Mouse (Mus musculus): ENCODE results near the gene Olfr898. TPM values are rescaled to one million over a fixed set of nuclear protein-coding genes. Genes with fewer than 3 reads are reported as not detected.

Gene Olfr898
- total and polyA plus RNA-seq, 3 experiments: not detected

DNA sequence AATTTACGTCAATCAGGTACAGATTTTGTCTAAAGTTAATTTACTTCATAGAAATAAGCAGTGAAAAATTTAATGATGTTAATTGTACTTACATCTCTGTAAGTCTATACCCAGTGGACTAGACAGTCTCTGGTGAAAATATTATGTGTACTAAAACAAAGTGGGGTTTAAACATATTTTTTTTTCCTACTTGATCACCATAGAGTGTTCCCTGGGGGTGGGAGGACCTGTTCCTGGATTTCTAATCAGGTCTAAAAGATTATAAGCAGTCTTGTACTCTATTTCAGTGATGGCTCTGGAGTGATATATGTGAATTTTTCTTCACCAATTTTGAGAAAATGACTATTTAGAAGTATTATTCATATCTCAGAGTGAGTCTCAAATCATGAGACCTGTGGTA lies 53.2 kb downstream of the Olfr898 start, which contains the start of gene Olfr147:
Gene Olfr147 (plus strand): TSS at position 301 of the 400 bp plus-strand sequence.
- Histone ChIP-seq H3K4me3 (ENCODE audit: control insufficient read depth in 1 of 2, insufficient read depth in 1 of 2, low read depth in 2 of 2, low read length in 2 of 2) (no peak within 1 kb of the TSS), H3K79me2 (ENCODE audit: control insufficient read depth, insufficient read depth, low read length, poor library complexity) (no peaks in the 10 kb centered on the region), H3K9ac (ENCODE audit: control insufficient read depth, low read depth, low read length, poor library complexity, severe bottlenecking) (no peak within 1 kb of the TSS), H3K9me3 (replicated peaks; ENCODE audit: insufficient read depth, low read length) (no peaks in the 10 kb centered on the region), H3K36me3 (ENCODE audit: control insufficient read depth in 1 of 2, insufficient read depth in 2 of 2, low read length in 2 of 2) (no peaks in the 10 kb centered on the region), H3K27ac (ENCODE audit: control insufficient read depth, low read depth, low read length) (no peak within 1 kb of the TSS), H3K4me1 (ENCODE audit: control insufficient read depth in 1 of 2, insufficient read depth in 2 of 2, low read length in 2 of 2) (no peaks in the 10 kb centered on the region), H3K27me3 (ENCODE audit: control insufficient read depth in 1 of 2, insufficient read depth in 2 of 2, low read length in 2 of 2) (no peaks in the 10 kb centered on the region)
- DNase-seq (ENCODE audit: low read depth, low spot score): no peak
- TF ChIP-seq RAD21 (IDR thresholded peaks at IDR 0.05; ENCODE audit: low read depth, low read length) (no peak), USF2 (IDR thresholded peaks at IDR 0.05; ENCODE audit: borderline replicate concordance in 1 of 2, insufficient read depth in 1 of 2, low read depth in 1 of 2, low read length in 2 of 2) (no peak), POLR2AphosphoS5 (IDR thresholded peaks at IDR 0.05; ENCODE audit: borderline replicate concordance, low read depth, low read length) (no peak), TBP (IDR thresholded peaks at IDR 0.05; ENCODE audit: low read depth, low read length) (no peak), UBTF (IDR thresholded peaks at IDR 0.05; ENCODE audit: borderline replicate concordance, insufficient read depth, low read depth, low read length) (no peak), POLR2A (IDR thresholded peaks at IDR 0.05; ENCODE audit: control insufficient read depth in 1 of 2, insufficient read depth in 1 of 2, low read depth in 1 of 2, low read length in 2 of 2, poor library complexity in 1 of 2) (no peak), ETS1 (IDR thresholded peaks at IDR 0.05; ENCODE audit: low read depth, low read length) (no peak), POLR2AphosphoS2 (IDR thresholded peaks at IDR 0.05; ENCODE audit: low read length) (no peak), GATA1 (IDR thresholded peaks at IDR 0.05; ENCODE audit: low read depth, low read length) (no peak), ZMIZ1 (IDR thresholded peaks at IDR 0.05; ENCODE audit: low read depth, low read length) (no peak), MYC (IDR thresholded peaks at IDR 0.05; ENCODE audit: low read depth, low read length) (no peak), NELFE (IDR thresholded peaks at IDR 0.05; ENCODE audit: low read depth, low read length) (no peak), JUND (IDR thresholded peaks at IDR 0.05; ENCODE audit: low read depth, low read length) (no peak), EP300 (IDR thresholded peaks at IDR 0.05; ENCODE audit: low read depth in 1 of 2, low read length in 2 of 2) (no peak), MEF2A (IDR thresholded peaks at IDR 0.05; ENCODE audit: extremely low read depth, insufficient replicate concordance, low read depth, low read length, poor library complexity, severe bottlenecking) (no peak), MAFK (IDR thresholded peaks at IDR 0.05; ENCODE audit: borderline replicate concordance, low read depth, low read length) (no peak), MXI1 (IDR thresholded peaks at IDR 0.05; ENCODE audit: low read depth, low read length) (no peak)

Other genes with a start within 250 kb of the Olfr898 start
- not detected in 2 replicates for gene Olfr888, start 240.3 kb upstream of the Olfr898 start, total RNA-seq (2012; rRNA removed)
- not detected for gene Olfr888, start 240.3 kb upstream of the Olfr898 start, polyA plus RNA-seq (2012; ENCODE audit: insufficient read depth in 1 of 2, insufficient read length in 2 of 2, low read depth in 1 of 2, low replicate concordance in 2 of 2, missing spikeins in 1 of 2)
- 2.8 and 3.7 TPM in 2 replicates for gene Olfr889, start 233.2 kb upstream of the Olfr898 start, total RNA-seq (2012; rRNA removed)
- 10 to 100 TPM in 1 of 2 experiments, not detected in 1; 23.6 TPM for gene Olfr889, start 233.2 kb upstream of the Olfr898 start, polyA plus RNA-seq (2012; ENCODE audit: insufficient read depth in 1 of 2, insufficient read length in 2 of 2, low read depth in 1 of 2, low replicate concordance in 2 of 2, missing spikeins in 1 of 2)
- gene Olfr890, start 205.9 kb upstream of the Olfr898 start, total RNA-seq (2012; rRNA removed): not detected in 2 replicates
- gene Olfr890, start 205.9 kb upstream of the Olfr898 start, polyA plus RNA-seq (2012; ENCODE audit: insufficient read depth in 1 of 2, insufficient read length in 2 of 2, low read depth in 1 of 2, low replicate concordance in 2 of 2, missing spikeins in 1 of 2): not detected
- not detected in 2 replicates for gene Olfr891, start 167.6 kb upstream of the Olfr898 start, total RNA-seq (2012; rRNA removed)
- not detected for gene Olfr891, start 167.6 kb upstream of the Olfr898 start, polyA plus RNA-seq (2012; ENCODE audit: insufficient read depth in 1 of 2, insufficient read length in 2 of 2, low read depth in 1 of 2, low replicate concordance in 2 of 2, missing spikeins in 1 of 2)
- not detected in 2 replicates for gene Olfr893, start 140.0 kb upstream of the Olfr898 start, total RNA-seq (2012; rRNA removed)
- gene Olfr893, start 140.0 kb upstream of the Olfr898 start, polyA plus RNA-seq (2012; ENCODE audit: insufficient read depth in 1 of 2, insufficient read length in 2 of 2, low read depth in 1 of 2, low replicate concordance in 2 of 2, missing spikeins in 1 of 2): not detected
- gene Olfr894, start 130.4 kb upstream of the Olfr898 start, total RNA-seq (2012; rRNA removed): not detected in 2 replicates
- not detected for gene Olfr894, start 130.4 kb upstream of the Olfr898 start, polyA plus RNA-seq (2012; ENCODE audit: insufficient read depth in 1 of 2, insufficient read length in 2 of 2, low read depth in 1 of 2, low replicate concordance in 2 of 2, missing spikeins in 1 of 2)
- gene Olfr143, start 95.6 kb upstream of the Olfr898 start, total RNA-seq (2012; rRNA removed): not detected in 2 replicates
- gene Olfr143, start 95.6 kb upstream of the Olfr898 start, polyA plus RNA-seq (2012; ENCODE audit: insufficient read depth in 1 of 2, insufficient read length in 2 of 2, low read depth in 1 of 2, low replicate concordance in 2 of 2, missing spikeins in 1 of 2): not detected
- not detected in 2 replicates for gene Olfr895, start 80.6 kb upstream of the Olfr898 start, total RNA-seq (2012; rRNA removed)
- not detected for gene Olfr895, start 80.6 kb upstream of the Olfr898 start, polyA plus RNA-seq (2012; ENCODE audit: insufficient read depth in 1 of 2, insufficient read length in 2 of 2, low read depth in 1 of 2, low replicate concordance in 2 of 2, missing spikeins in 1 of 2)
- gene Olfr896-ps1, start 57.3 kb upstream of the Olfr898 start, total RNA-seq (2012; rRNA removed): not detected in 2 replicates
- gene Olfr896-ps1, start 57.3 kb upstream of the Olfr898 start, polyA plus RNA-seq (2012; ENCODE audit: insufficient read depth in 1 of 2, insufficient read length in 2 of 2, low read depth in 1 of 2, low replicate concordance in 2 of 2, missing spikeins in 1 of 2): not detected
- gene Olfr25, start 19.4 kb upstream of the Olfr898 start, total RNA-seq (2012; rRNA removed): not detected in 2 replicates
- gene Olfr25, start 19.4 kb upstream of the Olfr898 start, polyA plus RNA-seq (2012; ENCODE audit: insufficient read depth in 1 of 2, insufficient read length in 2 of 2, low read depth in 1 of 2, low replicate concordance in 2 of 2, missing spikeins in 1 of 2): not detected
- not detected in 2 replicates for gene Olfr250, start 18.5 kb downstream of the Olfr898 start, total RNA-seq (2012; rRNA removed)
- not detected for gene Olfr250, start 18.5 kb downstream of the Olfr898 start, polyA plus RNA-seq (2012; ENCODE audit: insufficient read depth in 1 of 2, insufficient read length in 2 of 2, low read depth in 1 of 2, low replicate concordance in 2 of 2, missing spikeins in 1 of 2)
- gene Olfr251, start 28.7 kb downstream of the Olfr898 start, total RNA-seq (2012; rRNA removed): not detected in 2 replicates
- gene Olfr251, start 28.7 kb downstream of the Olfr898 start, polyA plus RNA-seq (2012; ENCODE audit: insufficient read depth in 1 of 2, insufficient read length in 2 of 2, low read depth in 1 of 2, low replicate concordance in 2 of 2, missing spikeins in 1 of 2): not detected
- gene Olfr147, start 53.3 kb downstream of the Olfr898 start, total RNA-seq (2012; rRNA removed): not detected in 2 replicates
- gene Olfr147, start 53.3 kb downstream of the Olfr898 start, polyA plus RNA-seq (2012; ENCODE audit: insufficient read depth in 1 of 2, insufficient read length in 2 of 2, low read depth in 1 of 2, low replicate concordance in 2 of 2, missing spikeins in 1 of 2): not detected
- not detected in 2 replicates for gene Olfr901, start 81.0 kb downstream of the Olfr898 start, total RNA-seq (2012; rRNA removed)
- gene Olfr901, start 81.0 kb downstream of the Olfr898 start, polyA plus RNA-seq (2012; ENCODE audit: insufficient read depth in 1 of 2, insufficient read length in 2 of 2, low read depth in 1 of 2, low replicate concordance in 2 of 2, missing spikeins in 1 of 2): not detected
- gene Olfr902, start 99.2 kb downstream of the Olfr898 start, total RNA-seq (2012; rRNA removed): not detected in 2 replicates
- not detected for gene Olfr902, start 99.2 kb downstream of the Olfr898 start, polyA plus RNA-seq (2012; ENCODE audit: insufficient read depth in 1 of 2, insufficient read length in 2 of 2, low read depth in 1 of 2, low replicate concordance in 2 of 2, missing spikeins in 1 of 2)
- gene Olfr904, start 114.7 kb downstream of the Olfr898 start, total RNA-seq (2012; rRNA removed): not detected in 2 replicates
- gene Olfr904, start 114.7 kb downstream of the Olfr898 start, polyA plus RNA-seq (2012; ENCODE audit: insufficient read depth in 1 of 2, insufficient read length in 2 of 2, low read depth in 1 of 2, low replicate concordance in 2 of 2, missing spikeins in 1 of 2): not detected
- not detected in 2 replicates for gene Olfr905, start 122.7 kb downstream of the Olfr898 start, total RNA-seq (2012; rRNA removed)
- gene Olfr905, start 122.7 kb downstream of the Olfr898 start, polyA plus RNA-seq (2012; ENCODE audit: insufficient read depth in 1 of 2, insufficient read length in 2 of 2, low read depth in 1 of 2, low replicate concordance in 2 of 2, missing spikeins in 1 of 2): under 1 TPM in 1 of 2 experiments, not detected in 1; 0.01 TPM
- not detected in 2 replicates for gene Olfr906, start 138.7 kb downstream of the Olfr898 start, total RNA-seq (2012; rRNA removed)
- gene Olfr906, start 138.7 kb downstream of the Olfr898 start, polyA plus RNA-seq (2012; ENCODE audit: insufficient read depth in 1 of 2, insufficient read length in 2 of 2, low read depth in 1 of 2, low replicate concordance in 2 of 2, missing spikeins in 1 of 2): not detected
- gene Olfr907, start 147.4 kb downstream of the Olfr898 start, total RNA-seq (2012; rRNA removed): not detected in 2 replicates
- not detected for gene Olfr907, start 147.4 kb downstream of the Olfr898 start, polyA plus RNA-seq (2012; ENCODE audit: insufficient read depth in 1 of 2, insufficient read length in 2 of 2, low read depth in 1 of 2, low replicate concordance in 2 of 2, missing spikeins in 1 of 2)
- gene Olfr911-ps1, start 173.2 kb downstream of the Olfr898 start, total RNA-seq (2012; rRNA removed): not detected in 2 replicates
- gene Olfr911-ps1, start 173.2 kb downstream of the Olfr898 start, polyA plus RNA-seq (2012; ENCODE audit: insufficient read depth in 1 of 2, insufficient read length in 2 of 2, low read depth in 1 of 2, low replicate concordance in 2 of 2, missing spikeins in 1 of 2): not detected
- not detected in 2 replicates for gene Olfr910, start 189.4 kb downstream of the Olfr898 start, total RNA-seq (2012; rRNA removed)
- not detected for gene Olfr910, start 189.4 kb downstream of the Olfr898 start, polyA plus RNA-seq (2012; ENCODE audit: insufficient read depth in 1 of 2, insufficient read length in 2 of 2, low read depth in 1 of 2, low replicate concordance in 2 of 2, missing spikeins in 1 of 2)
- not detected in 2 replicates for gene Olfr912, start 231.8 kb downstream of the Olfr898 start, total RNA-seq (2012; rRNA removed)
- gene Olfr912, start 231.8 kb downstream of the Olfr898 start, polyA plus RNA-seq (2012; ENCODE audit: insufficient read depth in 1 of 2, insufficient read length in 2 of 2, low read depth in 1 of 2, low replicate concordance in 2 of 2, missing spikeins in 1 of 2): not detected
- gene Olfr913, start 244.3 kb downstream of the Olfr898 start, total RNA-seq (2012; rRNA removed): not detected in 2 replicates
- not detected for gene Olfr913, start 244.3 kb downstream of the Olfr898 start, polyA plus RNA-seq (2012; ENCODE audit: insufficient read depth in 1 of 2, insufficient read length in 2 of 2, low read depth in 1 of 2, low replicate concordance in 2 of 2, missing spikeins in 1 of 2)